Mouse (Mus musculus) adrenal gland, postnatal 0 days (tissue): ENCODE measurements around the gene Chic2. TPM values are rescaled to one million over a fixed set of nuclear protein-coding genes. Genes with fewer than 3 reads are reported as not detected.

Experiments used
- polyA plus RNA-seq: library from polyadenylated mRNA; unstranded; fragments of >200 nt; fragmentation: Nextera tagmentation; extraction: Ambion mirVana; gene quantifications from 2 replicates; pipeline ENCODE4 v1.2.1, GENCODE M21; 2015

Gene Chic2
- 57.4 and 69.9 TPM in 2 replicates for polyA plus RNA-seq

DNA sequence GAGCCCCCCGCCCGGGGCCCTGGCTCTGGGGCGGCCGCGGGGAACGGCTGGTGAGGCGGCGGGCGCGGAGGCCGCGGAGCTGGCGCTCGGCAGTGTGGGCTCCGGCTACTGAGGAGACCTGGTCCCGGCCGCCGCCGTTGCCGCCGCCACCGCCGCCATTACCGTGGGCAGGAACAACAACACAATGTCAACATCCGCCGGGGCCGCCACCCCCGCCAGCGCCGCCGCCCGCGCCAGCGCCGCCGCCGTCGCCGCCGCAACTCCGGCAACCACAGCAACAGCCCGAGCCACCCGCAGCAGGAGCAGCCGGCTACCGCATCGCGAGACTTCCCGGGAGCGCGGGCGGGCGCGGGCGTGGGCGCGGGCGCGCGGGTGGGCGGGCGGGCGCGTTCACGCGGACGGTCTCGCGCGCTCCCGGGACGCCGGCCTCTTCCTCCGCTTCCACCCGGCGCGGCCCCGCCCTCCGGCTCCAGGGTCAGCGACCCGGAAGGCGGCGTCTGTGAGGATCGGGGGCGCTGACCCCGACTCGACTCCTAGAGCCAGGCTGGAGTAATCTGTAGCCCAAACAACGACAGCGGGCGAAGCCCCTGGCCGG is at the start of gene Chic2:
Gene Chic2 (minus strand): TSS at position 465 of the 595 bp plus-strand sequence.

DNA sequence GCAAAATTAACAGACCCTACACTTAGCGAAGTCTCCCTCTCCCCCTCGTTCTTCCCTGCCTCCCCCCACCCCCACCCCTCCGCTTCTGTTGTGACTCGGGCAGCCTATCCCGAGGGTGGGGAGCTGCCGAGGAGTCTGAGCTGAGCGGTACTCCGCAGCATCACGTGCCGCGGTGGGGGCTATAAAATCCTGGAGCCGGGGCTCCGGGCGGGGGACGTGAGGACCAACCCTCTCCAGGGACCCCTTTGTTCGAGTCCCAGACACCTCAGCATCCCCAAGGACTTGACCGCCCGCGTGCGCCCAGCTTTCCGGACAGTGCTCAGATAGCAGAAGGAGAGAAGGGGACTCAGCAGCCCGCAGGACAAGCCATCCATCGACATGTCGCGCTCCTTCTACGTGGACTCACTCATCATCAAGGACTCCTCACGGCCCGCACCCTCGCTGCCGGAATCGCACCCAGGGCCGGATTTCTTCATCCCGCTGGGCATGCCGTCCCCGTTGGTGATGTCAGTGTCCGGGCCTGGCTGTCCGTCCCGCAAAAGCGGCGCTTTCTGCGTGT is 30.9 kb upstream of the Chic2 start, which contains the start of gene Gsx2:
Gene Gsx2 (plus strand): TSS at position 219 of the 559 bp plus-strand sequence.

Other genes starting within 250 kb of the Chic2 start
- not detected in 2 replicates for gene Gsx2, start 30.8 kb upstream of the Chic2 start, polyA plus RNA-seq
- 19.0 and 34.4 TPM in 2 replicates for gene Pdgfra, start 107.5 kb upstream of the Chic2 start, polyA plus RNA-seq